Mouse (Mus musculus) liver, adult 2 months (tissue): ENCODE measurements at regions not wholly inside any gene's neighbourhood (a gene's known extent, or its start where the extent isn't known, plus 50 kb on each side); places are given as distances from the start of the nearest gene placed in this dataset.

ENCODE experiments used
- DNase-seq: peaks from one replicate; pipeline ENCODE4 v3.0.0-alpha.2; 2011; ENCODE audit warnings: low read depth, low spot score; ENCODE audit errors: extremely low read depth
- H3K27ac ChIP-seq: fragments of 200-500 bp; replicated peaks from 2 replicates; pipeline ENCODE4 v1.5.1; 2012; ENCODE audit warnings: low read depth, mild to moderate bottlenecking, control low read depth, inconsistent platforms, low read length; ENCODE audit not compliant: insufficient read depth
- H3K27me3 ChIP-seq: fragments of 200-500 bp; 2 replicates; pipeline ENCODE4 v1.6.1; 2012; ENCODE audit warnings: mild to moderate bottlenecking, moderate library complexity, low read length, inconsistent platforms; ENCODE audit not compliant: control insufficient read depth, insufficient read depth
- H3K36me3 ChIP-seq: fragments of 200-500 bp; 2 replicates; pipeline ENCODE4 v1.6.1; 2012; ENCODE audit warnings: low read length, inconsistent platforms; ENCODE audit not compliant: control insufficient read depth, insufficient read depth
- H3K4me1 ChIP-seq: fragments of 200-500 bp; 2 replicates; pipeline ENCODE4 v1.6.1; 2011; ENCODE audit warnings: low read length; ENCODE audit not compliant: control insufficient read depth, insufficient read depth
- H3K4me3 ChIP-seq: fragments of 200-500 bp; 2 replicates; pipeline ENCODE4 v1.5.1; 2011; ENCODE audit warnings: low read depth, mild to moderate bottlenecking, control low read depth, low read length, moderate library complexity; ENCODE audit not compliant: insufficient read depth
- H3K79me2 ChIP-seq: fragments of 200-500 bp; 2 replicates; pipeline ENCODE4 v1.6.1; 2012; ENCODE audit warnings: inconsistent platforms, mild to moderate bottlenecking, low read length, moderate library complexity; ENCODE audit not compliant: control insufficient read depth, insufficient read depth
- H3K9ac ChIP-seq: fragments of 200-500 bp; 2 replicates; pipeline ENCODE4 v1.6.1; 2012; ENCODE audit warnings: low read depth, mild to moderate bottlenecking, control low read depth, inconsistent platforms, low read length
- CTCF ChIP-seq: fragments of 200-500 bp; IDR thresholded peaks from 2 replicates; pipeline ENCODE4 v1.5.1; 2011; ENCODE audit warnings: low read depth, low read length, control low read depth
- POLR2A ChIP-seq: fragments of 200-500 bp; IDR thresholded peaks from 2 replicates; pipeline ENCODE4 v1.6.1; 2011; ENCODE audit warnings: low read length, control low read depth; ENCODE audit not compliant: insufficient read depth; ENCODE audit errors: extremely low read depth
- WGBS: fragments of 180-500 bp; shearing (Covaris S2); methylation state at CpG from one replicate; pipeline ENCODE4 v1.1.7; 2018; 5-methylcytosine and 5-hydroxymethylcytosine counted together

- H3K36me3 ChIP-seq: no peaks in the 10 kb centered on the region
- H3K27me3 ChIP-seq: no peaks in the 10 kb centered on the region
- H3K4me1 ChIP-seq: no peaks in the 10 kb centered on the region
- no peak overlapping the region for H3K9ac ChIP-seq
- no peak for DNase-seq
- TF ChIP-seq POLR2A (no peak), CTCF (no peak)
- H3K4me3 ChIP-seq: no peak overlapping the region
- WGBS: 51% methylated on average over 6 of the region's 6 CpGs
- no peaks in the 10 kb centered on the region for H3K79me2 ChIP-seq
- H3K27ac ChIP-seq: no peak overlapping the region
Observed at GRCm38 (mm10) chr6:66200136-66200790, 247.9 kb downstream of the 4930544G11Rik start.

GRCm38 (mm10) chr6:66206197-66206925 is 254.0 kb downstream of the 4930544G11Rik start:
- Histone ChIP-seq H3K4me1 (no peaks in the 10 kb centered on the region), H3K27me3 (no peaks in the 10 kb centered on the region), H3K79me2 (no peaks in the 10 kb centered on the region), H3K9ac (no peak overlapping the region), H3K4me3 (no peak overlapping the region), H3K36me3 (no peaks in the 10 kb centered on the region), H3K27ac (no peak overlapping the region)
- 76% methylated on average over 5 of the region's 5 CpGs for WGBS
- no peak for DNase-seq
- TF ChIP-seq CTCF: no peak
- TF ChIP-seq POLR2A: no peak

- Histone ChIP-seq H3K79me2 (no peaks in the 10 kb centered on the region), H3K27me3 (no peaks in the 10 kb centered on the region), H3K27ac (no peak overlapping the region), H3K9ac (no peak overlapping the region), H3K4me3 (no peak overlapping the region), H3K4me1 (no peaks in the 10 kb centered on the region), H3K36me3 (no peaks in the 10 kb centered on the region)
- no peak for TF ChIP-seq CTCF
- no peak for TF ChIP-seq POLR2A
- no peak for DNase-seq
- 81% methylated on average over 2 of the region's 2 CpGs for WGBS
Observed at GRCm38 (mm10) chr6:66217543-66217942, 265.1 kb downstream of the 4930544G11Rik start.

- Histone ChIP-seq H3K27ac (no peak overlapping the region), H3K79me2 (no peaks in the 10 kb centered on the region), H3K36me3 (no peaks in the 10 kb centered on the region), H3K27me3 (no peaks in the 10 kb centered on the region), H3K4me3 (no peak overlapping the region), H3K9ac (no peak overlapping the region), H3K4me1 (no peaks in the 10 kb centered on the region)
- WGBS: 68% methylated on average over 4 of the region's 4 CpGs
- TF ChIP-seq CTCF (no peak), POLR2A (no peak)
- no peak for DNase-seq
Observed at GRCm38 (mm10) chr6:66224164-66224903, 271.9 kb downstream of the 4930544G11Rik start.

- Histone ChIP-seq H3K36me3 (no peaks in the 10 kb centered on the region), H3K4me3 (no peak overlapping the region), H3K79me2 (no peaks in the 10 kb centered on the region), H3K4me1 (no peaks in the 10 kb centered on the region), H3K27me3 (no peaks in the 10 kb centered on the region), H3K27ac (no peak overlapping the region), H3K9ac (no peak overlapping the region)
- TF ChIP-seq CTCF (no peak), POLR2A (no peak)
- no peak for DNase-seq
- WGBS: 61% methylated on average over 2 of the region's 2 CpGs
Observed at GRCm38 (mm10) chr6:66236368-66236767, 284.0 kb downstream of the 4930544G11Rik start.
